In genomic region chr14:20815448-20815847, GRCm38 (mm10) we compare ENCODE assay signal across 35 mouse cellular contexts.
"Had no signal": no experiment of that assay in that cellular context is flagged by ENCODE, and none has a peak within 500 bp of the region (broad histone marks: within the 10 kb centered on the region; RNA-seq: fewer than 3 reads in every experiment).

No protein-coding gene starts in this region.

- H3K36me3 ChIP-seq: heart, embryonic 12.5 days; heart, embryonic 13.5 days; heart, embryonic 15.5 days; hindbrain, embryonic 10.5 days; hindbrain, embryonic 12.5 days; hindbrain, embryonic 13.5 days; hindbrain, embryonic 15.5 days; intestine, embryonic 15.5 days; kidney, embryonic 15.5 days had no signal

- H3K4me1 ChIP-seq: heart, embryonic 12.5 days; heart, embryonic 13.5 days; heart, embryonic 15.5 days; hindbrain, embryonic 10.5 days; hindbrain, embryonic 12.5 days; hindbrain, embryonic 13.5 days; hindbrain, embryonic 15.5 days; intestine, embryonic 15.5 days had no signal

- ATAC-seq: hindbrain, embryonic 16.5 days; hindbrain, postnatal 0 days; inflammation-experienced regulatory T-cells, adult 6 months; intestine, embryonic 15.5 days; intestine, embryonic 16.5 days; intestine, postnatal 0 days had no signal

- H3K9ac ChIP-seq: heart, embryonic 12.5 days; heart, embryonic 13.5 days; heart, embryonic 15.5 days; hindbrain, embryonic 12.5 days; hindbrain, embryonic 13.5 days; hindbrain, embryonic 14.5 days; hindbrain, embryonic 15.5 days; intestine, embryonic 15.5 days; kidney, embryonic 15.5 days had no signal

- H3K27ac ChIP-seq: heart, embryonic 13.5 days; heart, embryonic 15.5 days; hindbrain, embryonic 10.5 days; hindbrain, embryonic 12.5 days; hindbrain, embryonic 13.5 days; hindbrain, embryonic 14.5 days; hindbrain, embryonic 15.5 days; hindbrain, postnatal 0 days; intestine, embryonic 15.5 days; kidney, embryonic 15.5 days; kidney, postnatal 0 days; layer of hippocampus, adult 2 months; left cerebral cortex, adult 2 months had no signal

- H3K4me3 ChIP-seq: heart, embryonic 12.5 days; heart, embryonic 13.5 days; heart, embryonic 15.5 days; hindbrain, embryonic 10.5 days; hindbrain, embryonic 12.5 days; hindbrain, embryonic 13.5 days; hindbrain, embryonic 15.5 days; intestine, embryonic 15.5 days; kidney, embryonic 15.5 days; layer of hippocampus, adult 2 months; left cerebral cortex, adult 2 months had no signal

- H3K27me3 ChIP-seq: heart, embryonic 12.5 days; heart, embryonic 13.5 days; heart, embryonic 15.5 days; hindbrain, embryonic 12.5 days; hindbrain, embryonic 13.5 days; hindbrain, embryonic 15.5 days; intestine, embryonic 15.5 days; kidney, embryonic 15.5 days had no signal

- H3K4me2 ChIP-seq: heart, embryonic 11.5 days; heart, embryonic 12.5 days; heart, embryonic 13.5 days; heart, embryonic 15.5 days; hindbrain, embryonic 12.5 days; hindbrain, embryonic 13.5 days; hindbrain, embryonic 14.5 days; hindbrain, embryonic 15.5 days; intestine, embryonic 15.5 days; kidney, embryonic 15.5 days had no signal

- DNase-seq: heart, postnatal 10 days; heart, postnatal 14 days; heart, postnatal 36 days; heart, postnatal 4 days; kidney, adult 11 months; kidney, adult 18-20 months; kidney, adult 2 months; kidney, adult 8-10 months; kidney, adult 9 months; kidney, postnatal 10 days; kidney, postnatal 14 days; kidney, postnatal 25 days; kidney, postnatal 36 days; kidney, postnatal 4 days; layer of hippocampus, adult 9-11 months; layer of hippocampus, postnatal 36 days had no signal

- H3K9me3 ChIP-seq: heart, embryonic 15.5 days; intestine, embryonic 15.5 days; kidney, embryonic 15.5 days had no signal
